Mouse (Mus musculus) erythroblast, embryonic 14.5 days (primary cell): Measurements from ENCODE around the gene Ipcef1. TPM values are rescaled to one million over a fixed set of nuclear protein-coding genes. Genes with fewer than 3 reads are reported as not detected.

Experiments used
- H3K27me3 ChIP-seq: 2 replicates; pipeline ENCODE4 v1.6.1; 2012; ENCODE audit warnings: inconsistent platforms; ENCODE audit not compliant: control insufficient read depth
- H3K36me3 ChIP-seq: 2 replicates; pipeline ENCODE4 v1.6.1; 2012; ENCODE audit warnings: mild to moderate bottlenecking, inconsistent platforms; ENCODE audit not compliant: control insufficient read depth
- H3K4me1 ChIP-seq: 2 replicates; pipeline ENCODE4 v1.6.1; 2012; ENCODE audit warnings: inconsistent platforms; ENCODE audit not compliant: control insufficient read depth
- H3K4me3 ChIP-seq: replicated peaks from 2 replicates; pipeline ENCODE3; 2012; ENCODE audit warnings: moderate library complexity, mild to moderate bottlenecking, inconsistent platforms
- H3K9me3 ChIP-seq: 2 replicates; pipeline ENCODE4 v1.6.1; 2012; ENCODE audit warnings: low read length, inconsistent platforms, mixed read lengths; ENCODE audit not compliant: control insufficient read depth
- GATA1 ChIP-seq: IDR thresholded peaks from 2 replicates; pipeline ENCODE4 v1.6.1; 2012; ENCODE audit warnings: low read length, inconsistent platforms, mixed read lengths
- TAL1 ChIP-seq: IDR thresholded peaks from 3 replicates; pipeline ENCODE4 v1.6.1; 2012; ENCODE audit warnings: low read length, inconsistent platforms, mixed read lengths
- polyA plus RNA-seq: library from polyadenylated mRNA; stranded (reverse); fragments of >175 nt; gene quantifications from 2 replicates; pipeline ENCODE4 v1.2.3, GENCODE M21; 2012

Ipcef1 gene
- polyA plus RNA-seq, 1 experiment, result 0.01 TPM

- Histone ChIP-seq H3K36me3 (no peaks in the 10 kb centered on the region), H3K4me1 (no peaks in the 10 kb centered on the region), H3K4me3 (no peak overlapping the region), H3K9me3 (no peaks in the 10 kb centered on the region; the same call in 1 of the 2 replicates), H3K27me3 (no peaks in the 10 kb centered on the region)
- TF ChIP-seq GATA1 (no peak), TAL1 (no peak)
Measured at GRCm38 (mm10) chr10:6848162-6848754, 204.0 kb downstream of the Ipcef1 start.

GRCm38 (mm10) chr10:6846283-6846682 is 206.0 kb downstream of the Ipcef1 start:
- Histone ChIP-seq H3K9me3 (no peaks in the 10 kb centered on the region; the same call in 1 of the 2 replicates), H3K36me3 (no peaks in the 10 kb centered on the region), H3K4me1 (no peaks in the 10 kb centered on the region), H3K27me3 (no peaks in the 10 kb centered on the region), H3K4me3 (no peak overlapping the region)
- TF ChIP-seq GATA1 (no peak), TAL1 (no peak)

DNA sequence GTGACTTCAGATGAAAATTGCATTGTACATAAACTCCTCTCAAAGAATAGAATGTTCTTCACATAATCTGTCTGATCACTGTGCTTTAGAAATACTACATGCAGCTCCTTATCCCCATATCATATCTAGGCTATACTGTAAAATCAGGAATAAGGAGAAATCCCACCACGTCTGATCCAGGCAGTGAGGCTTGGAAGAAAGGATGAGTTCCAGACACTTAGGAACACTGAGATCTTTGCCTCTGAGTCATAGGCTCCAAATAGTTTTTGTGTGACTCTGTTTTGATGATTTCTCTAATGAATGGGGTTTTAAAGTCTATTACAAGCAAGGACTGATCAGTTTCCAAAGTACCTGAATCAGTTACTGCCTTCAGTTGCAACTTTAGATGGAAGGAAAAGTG is 210.1 kb downstream of the Ipcef1 start:
- Histone ChIP-seq H3K9me3 (no peaks in the 10 kb centered on the region), H3K36me3 (no peaks in the 10 kb centered on the region)
- TF ChIP-seq TAL1, result no peak
- TF ChIP-seq GATA1, result no peak

More for the DNA sequence above, 210.1 kb downstream of the Ipcef1 start:
- no peak overlapping the region for H3K4me3 ChIP-seq
- no peaks in the 10 kb centered on the region for H3K27me3 ChIP-seq
- no peaks in the 10 kb centered on the region for H3K4me1 ChIP-seq

Other genes with a start within 250 kb of the Ipcef1 start
- gene Cnksr3, start 159.8 kb upstream of the Ipcef1 start, polyA plus RNA-seq, result 0.77 and 0.90 TPM in 2 replicates